Mouse (Mus musculus): ENCODE measurements at regions not wholly inside any gene's neighbourhood (a gene's known extent, or its start where the extent isn't known, plus 50 kb on each side); places are given as distances from the start of the nearest gene placed in this dataset.

DNA sequence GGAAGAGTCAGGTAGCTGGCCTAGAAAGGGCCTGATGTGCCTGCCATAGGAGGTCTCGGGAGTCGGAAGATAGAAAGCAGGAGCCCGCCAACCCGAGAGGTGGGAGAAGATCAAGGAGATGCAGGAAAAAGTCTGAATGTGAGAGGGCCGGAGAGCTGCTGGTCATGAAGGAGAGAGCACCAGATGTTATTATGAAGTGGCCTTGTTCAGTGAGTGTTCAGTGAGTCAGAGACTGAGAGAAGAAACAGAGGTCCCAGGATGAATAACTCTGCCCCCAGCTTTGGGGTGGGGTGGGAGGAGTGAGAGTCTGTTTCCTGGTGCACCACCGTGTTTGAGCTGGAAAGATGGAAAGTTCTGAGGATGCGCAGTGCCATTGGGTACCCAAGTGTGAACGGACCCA is 100.2 kb upstream of the Slc45a1 start:
- TF ChIP-seq CTCF (IDR thresholded peaks at IDR 0.05; ENCODE audit: control insufficient read depth, insufficient read depth, insufficient replicate concordance, low read depth, low read length) = no peak
- no peak for TF ChIP-seq POLR2A (IDR thresholded peaks at IDR 0.05; ENCODE audit: control insufficient read depth, low read depth, low read length)
